Mouse (Mus musculus) kidney, adult 2 months (tissue): Measurements from ENCODE around the gene Eif3i.

ENCODE experiments used
- CTCF ChIP-seq: fragments of 200-500 bp; conservative IDR thresholded peaks from 2 replicates; pipeline ENCODE4 v1.5.1; 2011; ENCODE audit warnings: low read depth, mild to moderate bottlenecking, control low read depth, low read length, moderate library complexity, mixed read lengths; ENCODE audit not compliant: insufficient read depth, insufficient read length
- POLR2A ChIP-seq: fragments of 200-500 bp; IDR thresholded peaks from one replicate; pipeline ENCODE4 v1.6.1; 2011; ENCODE audit warnings: low read depth, low read length, control low read depth

DNA sequence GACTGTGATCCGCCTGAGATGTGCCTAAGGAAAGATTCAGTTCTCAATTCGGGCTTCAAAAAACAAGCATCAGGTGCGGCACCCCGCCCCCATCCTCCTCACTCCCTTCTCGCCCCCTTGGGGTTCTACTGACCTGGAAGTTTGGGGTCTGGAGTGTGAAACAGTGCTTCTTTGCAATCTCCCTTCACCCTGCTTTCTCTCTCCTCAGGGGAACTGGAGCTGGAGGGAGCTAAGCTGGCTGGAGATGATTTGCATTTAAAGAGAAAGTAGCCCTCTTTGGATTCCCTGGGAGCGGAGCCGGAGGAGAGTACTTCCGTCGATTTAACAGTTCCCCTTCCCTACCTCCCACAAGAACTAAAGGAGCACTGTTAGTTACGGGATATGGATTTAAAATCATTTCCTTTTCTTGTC, 23.2 kb upstream of the Eif3i start, which contains the start of gene Ccdc28b:
- TF ChIP-seq POLR2A, result no peak
- no peak for TF ChIP-seq CTCF
